Mouse (Mus musculus) heart, embryonic 10.5 days (tissue): ENCODE measurements around the gene Fgfr2. TPM values are rescaled to one million over a fixed set of nuclear protein-coding genes. Genes with fewer than 3 reads are reported as not detected.

Source experiments
- DNase-seq: peaks from one replicate; pipeline ENCODE4 v3.0.0-alpha.2; 2017; ENCODE audit warnings: low spot score
- H3K27ac ChIP-seq: fragments of 300-500 bp; sonication (generic); 2 replicates; pipeline ENCODE4 v1.5.1; 2016; ENCODE audit warnings: mild to moderate bottlenecking
- H3K27me3 ChIP-seq: fragments of 300-500 bp; sonication (generic); 2 replicates; pipeline ENCODE4 v1.6.1; 2016; ENCODE audit warnings: mild to moderate bottlenecking; ENCODE audit not compliant: poor library complexity, insufficient read depth, severe bottlenecking
- H3K36me3 ChIP-seq: fragments of 300-500 bp; sonication (generic); 2 replicates; pipeline ENCODE4 v1.6.1; 2016; ENCODE audit warnings: mild to moderate bottlenecking, moderate library complexity
- H3K4me1 ChIP-seq: fragments of 300-500 bp; sonication (generic); 2 replicates; pipeline ENCODE4 v1.6.1; 2016; ENCODE audit warnings: mild to moderate bottlenecking
- H3K4me3 ChIP-seq: fragments of 300-500 bp; sonication (generic); 2 replicates; pipeline ENCODE4 v1.5.1; 2016; ENCODE audit warnings: mild to moderate bottlenecking, moderate library complexity
- H3K9me3 ChIP-seq: fragments of 300-500 bp; sonication (generic); 2 replicates; pipeline ENCODE4 v1.6.1; 2016; ENCODE audit warnings: mild to moderate bottlenecking, moderate library complexity
- WGBS: fragments of 180-500 bp; shearing (Covaris S2); methylation state at CpG from one replicate; pipeline ENCODE4 v1.1.7; 2016; 5-methylcytosine and 5-hydroxymethylcytosine counted together
- polyA plus RNA-seq: library from polyadenylated mRNA; unstranded; fragments of >200 nt; fragmentation: Nextera tagmentation; extraction: Ambion mirVana; gene quantifications from 2 replicates; pipeline ENCODE4 v1.2.1, GENCODE M21; 2016

Gene Fgfr2
- polyA plus RNA-seq, 1 experiment from 2014 or later = 46.6 TPM

GRCm38 (mm10) chr7:132272984-132273383 is 850.2 kb downstream of the Fgfr2 start:
- Histone ChIP-seq H3K36me3 (0 out of 2 replicates have a peak, but pooled peaks cover 5% of the 10 kb centered on the region), H3K4me1 (peaks cover 8% of the 10 kb centered on the region), H3K9me3 (no peaks in the 10 kb centered on the region), H3K27ac (no peak overlapping the region), H3K27me3 (no peaks in the 10 kb centered on the region; the same call in 1 of the 2 replicates), H3K4me3 (no peak overlapping the region)
- DNase-seq = no peak
- 90% methylated on average over 5 of the region's 5 CpGs for WGBS

GRCm38 (mm10) chr7:132270364-132270763 is 852.8 kb downstream of the Fgfr2 start:
- 82% methylated on average over 8 of the region's 8 CpGs for WGBS
- no peaks in the 10 kb centered on the region; the same call in 1 of the 2 replicates for H3K27me3 ChIP-seq
- H3K4me3 ChIP-seq = no peak overlapping the region
- DNase-seq = no peak
- H3K36me3 ChIP-seq = 0 out of 2 replicates have a peak, but pooled peaks cover 8% of the 10 kb centered on the region
- H3K9me3 ChIP-seq = no peaks in the 10 kb centered on the region
- H3K27ac ChIP-seq = no peak overlapping the region
- peaks cover 6% of the 10 kb centered on the region for H3K4me1 ChIP-seq

GRCm38 (mm10) chr7:132269661-132270060 is 853.5 kb downstream of the Fgfr2 start:
- H3K27ac ChIP-seq = no peak overlapping the region
- no peaks in the 10 kb centered on the region for H3K9me3 ChIP-seq
- WGBS = 80% methylated on average over 3 of the region's 3 CpGs
- no peak for DNase-seq
- 0 out of 2 replicates have a peak, but pooled peaks cover 8% of the 10 kb centered on the region for H3K36me3 ChIP-seq
- no peaks in the 10 kb centered on the region; the same call in 1 of the 2 replicates for H3K27me3 ChIP-seq
- H3K4me3 ChIP-seq = no peak overlapping the region
- peaks cover 7% of the 10 kb centered on the region for H3K4me1 ChIP-seq

- H3K36me3 ChIP-seq = 0 out of 2 replicates have a peak, but pooled peaks cover 8% of the 10 kb centered on the region
- H3K9me3 ChIP-seq = no peaks in the 10 kb centered on the region
- H3K4me3 ChIP-seq = no peak overlapping the region
- DNase-seq = no peak
- 85% methylated on average over 4 of the region's 4 CpGs for WGBS
- H3K4me1 ChIP-seq = peaks cover 22% of the 10 kb centered on the region
- no peak overlapping the region for H3K27ac ChIP-seq
- no peaks in the 10 kb centered on the region; the same call in 1 of the 2 replicates for H3K27me3 ChIP-seq
These were observed 855.2 kb downstream of the Fgfr2 start for GRCm38 (mm10) chr7:132267721-132268498.

GRCm38 (mm10) chr7:132264763-132265162 is 858.4 kb downstream of the Fgfr2 start:
- DNase-seq = no peak
- WGBS = 57% methylated on average over 3 of the region's 3 CpGs
- H3K36me3 ChIP-seq = 0 out of 2 replicates have a peak, but pooled peaks cover 4% of the 10 kb centered on the region
- no peak overlapping the region for H3K4me3 ChIP-seq
- H3K27ac ChIP-seq = 0 out of 2 replicates have a peak overlapping the region, but pooled peaks have one; percentile 36
- H3K4me1 ChIP-seq = peaks cover 44% of the 10 kb centered on the region
- no peaks in the 10 kb centered on the region; the same call in 1 of the 2 replicates for H3K27me3 ChIP-seq
- no peaks in the 10 kb centered on the region for H3K9me3 ChIP-seq

- 45% methylated on average over 6 of the region's 6 CpGs for WGBS
- no peak for DNase-seq
- no peak overlapping the region for H3K4me3 ChIP-seq
- 0 out of 2 replicates have a peak, but pooled peaks cover 4% of the 10 kb centered on the region for H3K36me3 ChIP-seq
- H3K9me3 ChIP-seq = no peaks in the 10 kb centered on the region
- H3K4me1 ChIP-seq = peaks cover 49% of the 10 kb centered on the region
- H3K27me3 ChIP-seq = no peaks in the 10 kb centered on the region
- peak overlapping the region; percentile 64; the same call in 1 of the 2 replicates for H3K27ac ChIP-seq
These were observed 860.0 kb downstream of the Fgfr2 start for GRCm38 (mm10) chr7:132263186-132263585.

- H3K27me3 ChIP-seq = no peaks in the 10 kb centered on the region
- H3K4me1 ChIP-seq = peaks cover 49% of the 10 kb centered on the region
- WGBS = 12% methylated on average over 6 of the region's 6 CpGs
- H3K27ac ChIP-seq = peak overlapping the region; percentile 64
- H3K36me3 ChIP-seq = 0 out of 2 replicates have a peak, but pooled peaks cover 4% of the 10 kb centered on the region
- H3K9me3 ChIP-seq = no peaks in the 10 kb centered on the region
- no peak for DNase-seq
- no peak overlapping the region for H3K4me3 ChIP-seq
These were observed 860.5 kb downstream of the Fgfr2 start for GRCm38 (mm10) chr7:132262696-132263095.

GRCm38 (mm10) chr7:132261885-132262284 is 861.3 kb downstream of the Fgfr2 start:
- Histone ChIP-seq H3K9me3 (no peaks in the 10 kb centered on the region), H3K27ac (no peak overlapping the region), H3K4me3 (no peak overlapping the region), H3K36me3 (0 out of 2 replicates have a peak, but pooled peaks cover 4% of the 10 kb centered on the region), H3K27me3 (no peaks in the 10 kb centered on the region), H3K4me1 (peaks cover 49% of the 10 kb centered on the region)
- 17% methylated on average over 3 of the region's 3 CpGs for WGBS
- no peak for DNase-seq

GRCm38 (mm10) chr7:132260632-132261031 is 862.5 kb downstream of the Fgfr2 start:
- Histone ChIP-seq H3K27ac (no peak overlapping the region), H3K27me3 (no peaks in the 10 kb centered on the region), H3K4me1 (peaks cover 45% of the 10 kb centered on the region), H3K9me3 (no peaks in the 10 kb centered on the region), H3K36me3 (no peaks in the 10 kb centered on the region), H3K4me3 (no peak overlapping the region)
- no peak for DNase-seq
- 69% methylated on average over 5 of the region's 5 CpGs for WGBS

- no peaks in the 10 kb centered on the region for H3K27me3 ChIP-seq
- no peaks in the 10 kb centered on the region for H3K36me3 ChIP-seq
- DNase-seq = no peak
- H3K4me1 ChIP-seq = peaks cover 36% of the 10 kb centered on the region
- H3K9me3 ChIP-seq = no peaks in the 10 kb centered on the region
- H3K27ac ChIP-seq = no peak overlapping the region
- H3K4me3 ChIP-seq = no peak overlapping the region
- 34% methylated on average over 7 of the region's 7 CpGs for WGBS
These were observed 864.3 kb downstream of the Fgfr2 start for GRCm38 (mm10) chr7:132258817-132259216.

GRCm38 (mm10) chr7:132258216-132258615 is 864.9 kb downstream of the Fgfr2 start:
- 71% methylated on average over 5 of the region's 5 CpGs for WGBS
- DNase-seq = no peak

GRCm38 (mm10) chr7:132253513-132253912 is 869.6 kb downstream of the Fgfr2 start:
- Histone ChIP-seq H3K36me3 (no peaks in the 10 kb centered on the region), H3K9me3 (no peaks in the 10 kb centered on the region), H3K4me1 (peaks cover 7% of the 10 kb centered on the region; the same call in 1 of the 2 replicates), H3K27me3 (0 out of 2 replicates have a peak, but pooled peaks cover 4% of the 10 kb centered on the region), H3K4me3 (no peak overlapping the region), H3K27ac (no peak overlapping the region)
- WGBS = 81% methylated on average over 5 of the region's 5 CpGs
- no peak for DNase-seq

More at GRCm38 (mm10) chr7:132258216-132258615, 864.9 kb downstream of the Fgfr2 start:
- Histone ChIP-seq H3K27me3 (no peaks in the 10 kb centered on the region), H3K4me1 (peaks cover 30% of the 10 kb centered on the region), H3K36me3 (no peaks in the 10 kb centered on the region), H3K4me3 (no peak overlapping the region), H3K27ac (no peak overlapping the region), H3K9me3 (no peaks in the 10 kb centered on the region)

GRCm38 (mm10) chr7:132253078-132253477 is 870.1 kb downstream of the Fgfr2 start:
- H3K9me3 ChIP-seq = no peaks in the 10 kb centered on the region
- WGBS = 90% methylated on average over 4 of the region's 4 CpGs

More at GRCm38 (mm10) chr7:132253078-132253477, 870.1 kb downstream of the Fgfr2 start:
- Histone ChIP-seq H3K27me3 (0 out of 2 replicates have a peak, but pooled peaks cover 4% of the 10 kb centered on the region), H3K36me3 (no peaks in the 10 kb centered on the region), H3K4me3 (no peak overlapping the region), H3K4me1 (peaks cover 7% of the 10 kb centered on the region; the same call in 1 of the 2 replicates), H3K27ac (no peak overlapping the region)
- no peak for DNase-seq
